Mouse (Mus musculus) kidney, adult 2 months (tissue): ENCODE measurements at regions not wholly inside any gene's neighbourhood (a gene's known extent, or its start where the extent isn't known, plus 50 kb on each side); places are given as distances from the start of the nearest gene placed in this dataset.

Experiments used
- CTCF ChIP-seq: fragments of 200-500 bp; conservative IDR thresholded peaks from 2 replicates; pipeline ENCODE4 v1.5.1; 2011; ENCODE audit warnings: low read depth, mild to moderate bottlenecking, control low read depth, low read length, moderate library complexity, mixed read lengths; ENCODE audit not compliant: insufficient read depth, insufficient read length
- POLR2A ChIP-seq: fragments of 200-500 bp; IDR thresholded peaks from one replicate; pipeline ENCODE4 v1.6.1; 2011; ENCODE audit warnings: low read depth, low read length, control low read depth

DNA sequence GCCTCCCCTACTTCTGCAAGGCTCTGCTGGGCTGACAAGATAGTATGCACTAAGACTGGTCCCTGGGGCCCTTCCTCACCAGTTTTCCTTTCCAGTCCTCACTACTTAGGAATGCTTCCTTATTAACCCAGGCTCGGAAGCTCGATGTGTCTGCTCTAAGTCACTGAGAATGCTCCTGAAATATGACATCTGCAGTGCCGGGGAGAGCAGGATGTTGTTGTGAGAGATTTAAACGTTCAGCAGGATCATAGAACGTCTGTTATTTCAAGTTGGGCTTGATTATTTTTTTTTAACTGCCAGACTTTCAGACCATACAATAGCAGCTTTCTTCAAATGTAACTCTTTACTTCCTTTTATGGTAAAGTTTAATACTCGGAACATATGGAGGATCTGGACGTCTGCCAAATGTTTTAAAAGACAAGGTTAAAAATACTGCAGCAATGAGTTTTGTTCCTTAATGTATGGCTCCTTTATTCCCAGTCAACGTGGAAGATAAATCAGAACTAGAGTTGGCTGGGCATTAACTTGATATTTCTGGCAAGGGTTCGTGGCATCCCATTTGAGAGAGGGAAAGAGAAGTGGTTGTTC is 232.0 kb downstream of the Cdh11 start:
- TF ChIP-seq CTCF (no peak), POLR2A (no peak)
